ENCODE assay signal across 8 mouse cellular contexts in genomic region chr11:98655076-98655475, GRCm38 (mm10). TPM values are rescaled to one million over a fixed set of nuclear protein-coding genes. Genes with fewer than 3 reads are reported as not detected.
DNase-seq lines count a peak whose midpoint lies in the region; ATAC-seq and TF ChIP-seq lines count a peak whose summit lies in the region.
"Not testable (repeated sequence)": the region's sequence is repeated elsewhere in the genome, so short reads cannot be mapped to it uniquely, and the experiment has no call there.

No protein-coding gene starts in this region.

- H3K36me3 ChIP-seq in CH12.LX (replicated peaks in 1 of 2; ENCODE audit: control insufficient read depth in 1 of 2, insufficient read depth in 1 of 2, low read length in 1 of 2); embryonic facial prominence, embryonic 14.5 days (ENCODE audit: control insufficient read depth, insufficient read depth, low read length); lung, embryonic 14.5 days (ENCODE audit: insufficient read depth): not testable (repeated sequence)

- peak; percentile 84 for TF ChIP-seq RAD21 in CH12.LX (IDR thresholded peaks at IDR 0.05; ENCODE audit: low read depth, low read length)

- not testable (repeated sequence) for H3K4me3 ChIP-seq in CH12.LX (replicated peaks in 1 of 3; ENCODE audit: low read depth in 2 of 3, low read length in 2 of 3, poor library complexity in 1 of 3); bone marrow, adult 2 months (replicated peaks; ENCODE audit: control insufficient read depth, low read depth, low read length); embryonic facial prominence, embryonic 14.5 days (ENCODE audit: low read depth, low read length); lung, embryonic 14.5 days (ENCODE audit: low read depth, low read length)

- dilution Hi-C loops in CH12.LX (cut with MboI; ENCODE audit: extremely low pct_ligation_motif_present, extremely low pct_unique_long_range_greater_than_20kb, low sequenced_read_pairs), result not testable (repeated sequence)

- intact Hi-C loops in heart, postnatal 14 days (cut with DNase I), result not testable (repeated sequence)

- H3K27me3 ChIP-seq in CH12.LX (replicated peaks), result peaks cover 41% of the 10 kb centered on the region
- H3K27me3 ChIP-seq in embryonic facial prominence, embryonic 14.5 days (replicated peaks; ENCODE audit: control insufficient read depth, insufficient read depth, low read length); lung, embryonic 14.5 days (ENCODE audit: insufficient read depth, low read length): not testable (repeated sequence)

- in situ Hi-C loops in CH12.LX (cut with MboI; ENCODE audit: low pct_ligation_motif_present, low pct_unique_long_range_greater_than_20kb, low sequenced_read_pairs), result not testable (repeated sequence)

- not testable (repeated sequence) for H3K79me2 ChIP-seq in CH12.LX (replicated peaks; ENCODE audit: control insufficient read depth, extremely low read depth, insufficient read depth, poor library complexity, severe bottlenecking)

- TF ChIP-seq EP300 in CH12.LX (IDR thresholded peaks at IDR 0.05; ENCODE audit: low read length), result not testable (repeated sequence)

- peak overlapping the region; percentile 11 for H3K4me2 ChIP-seq in CH12.LX (ENCODE audit: insufficient read depth, low read depth, poor library complexity, severe bottlenecking)
- H3K4me2 ChIP-seq in embryonic facial prominence, embryonic 14.5 days (ENCODE audit: low read depth, low read length); lung, embryonic 14.5 days: not testable (repeated sequence)

- DNase-seq in CH12.LX (ENCODE audit: extremely low read depth), result peak; percentile 76
- DNase-seq in embryonic facial prominence, embryonic 14.5 days (ENCODE audit: low spot score), result peak; percentile 45
- DNase-seq in heart, postnatal 14 days, result peak; percentile 31 to 52
- DNase-seq in kidney, postnatal 14 days, result peak; percentile 58
- peak; percentile 75 for DNase-seq in lung, embryonic 14.5 days
- peak; percentile 34 for DNase-seq in ovary, postnatal 14 days (ENCODE audit: low spot score)
- peak; percentile 10 to 28 for DNase-seq in thymus, adult 18-20 months

- not testable (repeated sequence) for ATAC-seq in embryonic facial prominence, embryonic 14.5 days (ENCODE audit: low read depth); lung, embryonic 14.5 days (ENCODE audit: insufficient read depth)

- H3K9me3 ChIP-seq in CH12.LX (replicated peaks; ENCODE audit: low read length); embryonic facial prominence, embryonic 14.5 days (ENCODE audit: control insufficient read depth, low read length); lung, embryonic 14.5 days (ENCODE audit: low read depth, low read length): not testable (repeated sequence)

- H3K27ac ChIP-seq in CH12.LX (ENCODE audit: insufficient read depth, low read depth); bone marrow, adult 2 months (ENCODE audit: control insufficient read depth, insufficient read depth, low read depth, low read length, poor library complexity); embryonic facial prominence, embryonic 14.5 days (replicated peaks; ENCODE audit: low read depth, low read length); lung, embryonic 14.5 days (ENCODE audit: low read depth): not testable (repeated sequence)

- WGBS in bone marrow, adult 2 months, result 7% methylated on average over 7 of the region's 7 CpGs
- 10% methylated on average over 6 of the region's 7 CpGs for WGBS in embryonic facial prominence, embryonic 14.5 days
- 11% methylated on average over 7 of the region's 7 CpGs for WGBS in lung, embryonic 14.5 days

- TF ChIP-seq POLR2A in CH12.LX (IDR thresholded peaks at IDR 0.05; ENCODE audit: low read depth, low read length), result peak; percentile 17; the same call in 1 of the 2 replicates
- not testable (repeated sequence) for TF ChIP-seq POLR2A in bone marrow, adult 2 months (IDR thresholded peaks at IDR 0.05; ENCODE audit: borderline replicate concordance, control insufficient read depth, low read depth, low read length)

- H3K4me1 ChIP-seq in CH12.LX (ENCODE audit: control insufficient read depth in 1 of 2, insufficient read depth in 2 of 2); bone marrow, adult 2 months (ENCODE audit: control insufficient read depth, insufficient read depth, low read length); embryonic facial prominence, embryonic 14.5 days (ENCODE audit: control insufficient read depth, insufficient read depth, low read length); lung, embryonic 14.5 days (ENCODE audit: insufficient read depth): not testable (repeated sequence)

- TF ChIP-seq CTCF in CH12.LX (conservative IDR thresholded peaks at IDR 0.05 in 1 of 2, IDR thresholded peaks at IDR 0.05 in 1 of 2; ENCODE audit: low read depth in 2 of 2, low read length in 2 of 2), result peak; percentile 71 to 95
- peak; percentile 72 for TF ChIP-seq CTCF in bone marrow, adult 2 months (IDR thresholded peaks at IDR 0.05; ENCODE audit: control insufficient read depth, insufficient read depth, low read length)
- peak; percentile 70 for TF ChIP-seq CTCF in lung, embryonic 14.5 days (IDR thresholded peaks at IDR 0.05; ENCODE audit: low read depth)

- not testable (repeated sequence) for H3K9ac ChIP-seq in CH12.LX (ENCODE audit: insufficient read depth, low read depth); embryonic facial prominence, embryonic 14.5 days (ENCODE audit: low read depth, low read length); lung, embryonic 14.5 days

TF ChIP-seq in CH12.LX, 34 proteins besides CTCF, POLR2A, EP300 and RAD21:
- TF ChIP-seq HCFC1 (IDR thresholded peaks at IDR 0.05; ENCODE audit: low read depth, low read length), result peak; percentile 51
- TF ChIP-seq IRF4 (IDR thresholded peaks at IDR 0.05; ENCODE audit: low read depth, low read length), result peak; percentile 33; the same call in 1 of the 2 replicates
- TF ChIP-seq ELF1 (IDR thresholded peaks at IDR 0.05; ENCODE audit: low read depth, low read length), result peak; percentile 96
- peak; percentile 63; the same call in 1 of the 2 replicates for TF ChIP-seq NELFE (IDR thresholded peaks at IDR 0.05; ENCODE audit: low read depth, low read length)
- TF ChIP-seq SMC3 (IDR thresholded peaks at IDR 0.05; ENCODE audit: low read depth, low read length), result peak; percentile 75
- peak; percentile 48; the same call in 1 of the 2 replicates for TF ChIP-seq TCF12 (IDR thresholded peaks at IDR 0.05; ENCODE audit: low read depth, low read length)

RNA-seq across cellular contexts. Expression of gene Gsdma2, which starts 8.5 kb away (rescaled TPM):
- total RNA-seq in CH12.LX (2012; rRNA removed), result not detected in 2 replicates
- not detected in 2 replicates for total RNA-seq in CH12.LX (2014; rRNA removed)
- polyA plus RNA-seq in CH12.LX (2012; ENCODE audit: insufficient read length, low read depth), result not detected in 2 replicates
- not detected in 2 replicates for polyA plus RNA-seq in bone marrow, adult 2 months (2011; ENCODE audit: insufficient read depth, insufficient read length, low replicate concordance, missing spikeins)
- not detected in 2 replicates for polyA plus RNA-seq in embryonic facial prominence, embryonic 14.5 days (2014; fragmentation: Nextera tagmentation; extraction: Ambion mirVana)
- total RNA-seq in heart, postnatal 14 days (2021), result under 1 TPM; 0.22 to 0.50 TPM
- polyA plus RNA-seq in lung, embryonic 14.5 days (2014; fragmentation: Nextera tagmentation; extraction: Ambion mirVana), result not detected in 2 replicates

RNA-seq across cellular contexts. Expression of gene Gsdma, which starts 9.1 kb away (rescaled TPM):
- total RNA-seq in CH12.LX (2012; rRNA removed) (not detected in 2 replicates), CH12.LX (2014; rRNA removed) (not detected in 2 replicates)
- polyA plus RNA-seq in CH12.LX (2012; ENCODE audit: insufficient read length, low read depth), result 0.08 and 0.10 TPM in 2 replicates
- 0.55 and 0.70 TPM in 2 replicates for polyA plus RNA-seq in bone marrow, adult 2 months (2011; ENCODE audit: insufficient read depth, insufficient read length, low replicate concordance, missing spikeins)
- 0.64 and 2.0 TPM in 2 replicates for polyA plus RNA-seq in embryonic facial prominence, embryonic 14.5 days (2014; fragmentation: Nextera tagmentation; extraction: Ambion mirVana)
- total RNA-seq in heart, postnatal 14 days (2021), result not detected
- polyA plus RNA-seq in lung, embryonic 14.5 days (2014; fragmentation: Nextera tagmentation; extraction: Ambion mirVana), result not detected in 2 replicates

RNA-seq across cellular contexts. Expression of gene Psmd3, which starts 27.3 kb away (rescaled TPM):
- total RNA-seq in CH12.LX (2012; rRNA removed) (291 and 337 TPM in 2 replicates), CH12.LX (2014; rRNA removed) (163 and 166 TPM in 2 replicates)
- 345 and 354 TPM in 2 replicates for polyA plus RNA-seq in CH12.LX (2012; ENCODE audit: insufficient read length, low read depth)
- polyA plus RNA-seq in bone marrow, adult 2 months (2011; ENCODE audit: insufficient read depth, insufficient read length, low replicate concordance, missing spikeins), result 28.2 and 57.7 TPM in 2 replicates
- 136 and 146 TPM in 2 replicates for polyA plus RNA-seq in embryonic facial prominence, embryonic 14.5 days (2014; fragmentation: Nextera tagmentation; extraction: Ambion mirVana)
- 100 to 1,000 TPM; 110 TPM for total RNA-seq in heart, postnatal 14 days (2021)
- 152 and 169 TPM in 2 replicates for polyA plus RNA-seq in lung, embryonic 14.5 days (2014; fragmentation: Nextera tagmentation; extraction: Ambion mirVana)

RNA-seq across cellular contexts. Expression of gene Gsdma3, which starts 28.9 kb away (rescaled TPM):
- not detected in 2 replicates for total RNA-seq in CH12.LX (2012; rRNA removed)
- not detected in 2 replicates for total RNA-seq in CH12.LX (2014; rRNA removed)
- not detected in 2 replicates for polyA plus RNA-seq in CH12.LX (2012; ENCODE audit: insufficient read length, low read depth)
- not detected in 2 replicates for polyA plus RNA-seq in bone marrow, adult 2 months (2011; ENCODE audit: insufficient read depth, insufficient read length, low replicate concordance, missing spikeins)
- polyA plus RNA-seq in embryonic facial prominence, embryonic 14.5 days (2014; fragmentation: Nextera tagmentation; extraction: Ambion mirVana), result not detected in 2 replicates
- 1 to 10 TPM; 4.4 to 4.5 TPM for total RNA-seq in heart, postnatal 14 days (2021)
- not detected in 2 replicates for polyA plus RNA-seq in lung, embryonic 14.5 days (2014; fragmentation: Nextera tagmentation; extraction: Ambion mirVana)

RNA-seq across cellular contexts. Expression of gene Gm12355, which starts 29.6 kb away (rescaled TPM):
- total RNA-seq in CH12.LX (2012; rRNA removed) (1.8 and 2.0 TPM in 2 replicates), CH12.LX (2014; rRNA removed) (24.2 and 26.0 TPM in 2 replicates)
- polyA plus RNA-seq in CH12.LX (2012; ENCODE audit: insufficient read length, low read depth), result 3.0 and 9.8 TPM in 2 replicates
- 50.6 and 60.6 TPM in 2 replicates for polyA plus RNA-seq in bone marrow, adult 2 months (2011; ENCODE audit: insufficient read depth, insufficient read length, low replicate concordance, missing spikeins)
- polyA plus RNA-seq in embryonic facial prominence, embryonic 14.5 days (2014; fragmentation: Nextera tagmentation; extraction: Ambion mirVana), result 0.54 and 0.75 TPM in 2 replicates
- total RNA-seq in heart, postnatal 14 days (2021), result 10 to 100 TPM in 1 of 2 experiments, 1 to 10 TPM in 1; 8.8 to 12.9 TPM
- 1.2 and 1.4 TPM in 2 replicates for polyA plus RNA-seq in lung, embryonic 14.5 days (2014; fragmentation: Nextera tagmentation; extraction: Ambion mirVana)

Comparison
In these comparisons a context has a peak if more than half of its experiments do, and no peak if none do; other contexts are left out.
1. DNase-seq: peak in every context shown above with its lines; median percentile 76 in CH12.LX; 75 in lung, embryonic 14.5 days; 58 in kidney, postnatal 14 days; 45 in embryonic facial prominence, embryonic 14.5 days; 42 in heart, postnatal 14 days; 34 in ovary, postnatal 14 days; 19 in thymus, adult 18-20 months.